In the genomic region with DNA sequence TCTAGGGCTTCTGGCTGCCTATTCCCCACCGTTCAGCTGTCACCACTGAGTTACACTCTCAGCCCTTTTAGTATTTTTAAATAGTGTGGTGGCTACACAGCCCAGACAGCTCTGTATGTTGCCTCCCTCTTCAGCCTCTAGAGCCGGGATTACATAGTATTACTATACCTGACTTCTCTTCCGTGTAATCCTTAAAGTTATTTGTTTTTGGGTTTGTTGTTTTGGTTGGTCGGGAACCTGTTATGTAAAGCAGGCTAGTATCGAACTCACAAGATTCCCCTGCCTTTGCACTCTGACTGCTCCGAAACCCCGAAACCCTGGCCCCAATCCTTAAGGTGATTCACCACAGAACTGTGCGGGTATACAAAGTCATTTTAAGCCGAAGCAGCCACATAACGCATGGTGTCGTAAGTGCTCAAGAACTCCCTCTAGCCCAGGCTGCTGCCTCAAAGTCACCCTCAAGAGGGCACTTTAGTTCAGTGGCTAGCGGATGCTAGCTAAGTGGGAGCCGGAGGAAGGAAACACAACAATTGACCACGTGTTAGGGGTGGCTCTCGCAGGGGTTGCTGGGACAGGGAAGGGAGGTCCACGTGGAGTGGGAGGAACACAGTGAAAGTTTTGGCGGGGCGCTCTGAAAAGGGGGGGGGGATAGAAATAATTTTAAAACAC, we compare ENCODE assay signal across 8 mouse cellular contexts. TPM values are rescaled to one million over a fixed set of nuclear protein-coding genes. Genes with fewer than 3 reads are reported as not detected.
A peak's percentile ranks its signal among the peaks of the same experiment; 100 is the strongest.
DNase-seq lines count a peak whose midpoint lies in the region; ATAC-seq lines count a peak whose summit lies in the region.

No protein-coding gene starts in this region.

- no peaks in the 10 kb centered on the region for H3K27me3 ChIP-seq in intestine, embryonic 15.5 days (replicated peaks)
- no peaks in the 10 kb centered on the region for H3K27me3 ChIP-seq in limb, embryonic 12.5 days
- no peaks in the 10 kb centered on the region for H3K27me3 ChIP-seq in midbrain, embryonic 13.5 days

- peak; percentile 82 for ATAC-seq in intestine, embryonic 15.5 days
- ATAC-seq in limb, embryonic 12.5 days (ENCODE audit: insufficient number of reproducible peaks, insufficient read depth, low FRiP score, low TSS enrichment, low read depth): peak; percentile 82
- peak; percentile 88 for ATAC-seq in midbrain, embryonic 13.5 days

- H3K4me3 ChIP-seq in intestine, embryonic 15.5 days (replicated peaks): peak overlapping the region; percentile 42
- H3K4me3 ChIP-seq in limb, embryonic 12.5 days (replicated peaks): peak overlapping the region; percentile 53
- H3K4me3 ChIP-seq in midbrain, embryonic 13.5 days (replicated peaks): peak overlapping the region; percentile 45

- H3K4me1 ChIP-seq in intestine, embryonic 15.5 days (replicated peaks): peaks cover 51% of the 10 kb centered on the region
- H3K4me1 ChIP-seq in limb, embryonic 12.5 days (replicated peaks): peaks cover 46% of the 10 kb centered on the region
- peaks cover 59% of the 10 kb centered on the region for H3K4me1 ChIP-seq in midbrain, embryonic 13.5 days (replicated peaks)

- H3K9ac ChIP-seq in intestine, embryonic 15.5 days: peak overlapping the region; percentile 51
- H3K9ac ChIP-seq in limb, embryonic 12.5 days (replicated peaks): peak overlapping the region; percentile 53
- no peak overlapping the region; the same call in 1 of the 2 replicates for H3K9ac ChIP-seq in midbrain, embryonic 13.5 days (replicated peaks)

- peak; percentile 86 for DNase-seq in 3134 (ENCODE audit: extremely low read depth, insufficient read length, low spot score)
- peak; percentile 76 to 79 for DNase-seq in adrenal gland, adult 18-20 months (ENCODE audit: low spot score in 2 of 2)
- DNase-seq in embryo, embryonic 11 days: peak; percentile 94
- DNase-seq in gastrocnemius, postnatal 25 days: peak; percentile 91
- DNase-seq in spleen, adult 18-20 months: peak; percentile 80 to 83

- H3K27ac ChIP-seq in intestine, embryonic 15.5 days: peak overlapping the region; percentile 81
- H3K27ac ChIP-seq in limb, embryonic 12.5 days: peak overlapping the region; percentile 78
- peak overlapping the region; percentile 40 for H3K27ac ChIP-seq in midbrain, embryonic 13.5 days

- H3K4me2 ChIP-seq in intestine, embryonic 15.5 days (replicated peaks): peak overlapping the region; percentile 79
- peak overlapping the region; percentile 93 for H3K4me2 ChIP-seq in limb, embryonic 12.5 days
- peak overlapping the region; percentile 89 for H3K4me2 ChIP-seq in midbrain, embryonic 13.5 days (replicated peaks)

- H3K9me3 ChIP-seq in intestine, embryonic 15.5 days: no peaks in the 10 kb centered on the region
- H3K9me3 ChIP-seq in limb, embryonic 12.5 days: no peaks in the 10 kb centered on the region
- no peaks in the 10 kb centered on the region for H3K9me3 ChIP-seq in midbrain, embryonic 13.5 days

- H3K36me3 ChIP-seq in intestine, embryonic 15.5 days: no peaks in the 10 kb centered on the region
- H3K36me3 ChIP-seq in limb, embryonic 12.5 days: no peaks in the 10 kb centered on the region
- H3K36me3 ChIP-seq in midbrain, embryonic 13.5 days: no peaks in the 10 kb centered on the region

- 10% methylated on average over 17 of the region's 18 CpGs for WGBS in intestine, embryonic 15.5 days
- 13% methylated on average over 18 of the region's 18 CpGs for WGBS in limb, embryonic 12.5 days
- 11% methylated on average over 18 of the region's 18 CpGs for WGBS in midbrain, embryonic 13.5 days

RNA-seq across cellular contexts. Expression of a gene that starts 6.6 kb away (rescaled TPM):
- 10 to 100 TPM; 82.3 to 97.4 TPM for total RNA-seq in adrenal gland, adult 18-20 months (2021)
- total RNA-seq in gastrocnemius, postnatal 25 days (2021): 10 to 100 TPM; 51.3 to 63.6 TPM
- 18.9 and 19.7 TPM in 2 replicates for polyA plus RNA-seq in intestine, embryonic 15.5 days (2015; fragmentation: Nextera tagmentation; extraction: Ambion mirVana)
- polyA plus RNA-seq in limb, embryonic 12.5 days (2016; fragmentation: Nextera tagmentation; extraction: Ambion mirVana): 32.7 and 35.3 TPM in 2 replicates
- polyA plus RNA-seq in midbrain, embryonic 13.5 days (2015; fragmentation: Nextera tagmentation; extraction: Ambion mirVana): 34.2 and 34.5 TPM in 2 replicates

RNA-seq across cellular contexts. Expression of a gene that starts 13.6 kb away (rescaled TPM):
- total RNA-seq in adrenal gland, adult 18-20 months (2021): 100 to 1,000 TPM; 226 to 232 TPM
- 100 to 1,000 TPM in 1 of 2 experiments, 10 to 100 TPM in 1; 98.0 to 119 TPM for total RNA-seq in gastrocnemius, postnatal 25 days (2021)
- polyA plus RNA-seq in intestine, embryonic 15.5 days (2015; fragmentation: Nextera tagmentation; extraction: Ambion mirVana): 2.6 and 2.7 TPM in 2 replicates
- 0.79 and 1.0 TPM in 2 replicates for polyA plus RNA-seq in limb, embryonic 12.5 days (2016; fragmentation: Nextera tagmentation; extraction: Ambion mirVana)
- 1.2 and 1.9 TPM in 2 replicates for polyA plus RNA-seq in midbrain, embryonic 13.5 days (2015; fragmentation: Nextera tagmentation; extraction: Ambion mirVana)

RNA-seq across cellular contexts. Expression of a gene that starts 16.0 kb away (rescaled TPM):
- 10 to 100 TPM; 36.8 to 41.9 TPM for total RNA-seq in adrenal gland, adult 18-20 months (2021)
- total RNA-seq in gastrocnemius, postnatal 25 days (2021): 10 to 100 TPM; 13.9 to 15.0 TPM
- 28.2 and 29.8 TPM in 2 replicates for polyA plus RNA-seq in intestine, embryonic 15.5 days (2015; fragmentation: Nextera tagmentation; extraction: Ambion mirVana)
- 48.1 and 54.1 TPM in 2 replicates for polyA plus RNA-seq in limb, embryonic 12.5 days (2016; fragmentation: Nextera tagmentation; extraction: Ambion mirVana)
- polyA plus RNA-seq in midbrain, embryonic 13.5 days (2015; fragmentation: Nextera tagmentation; extraction: Ambion mirVana): 52.6 and 57.6 TPM in 2 replicates

RNA-seq across cellular contexts. Expression of a gene that starts 47.9 kb away (rescaled TPM):
- under 1 TPM; 0.36 to 0.58 TPM for total RNA-seq in adrenal gland, adult 18-20 months (2021)
- total RNA-seq in gastrocnemius, postnatal 25 days (2021): under 1 TPM; 0.23 to 0.40 TPM
- 1.1 and 1.2 TPM in 2 replicates for polyA plus RNA-seq in intestine, embryonic 15.5 days (2015; fragmentation: Nextera tagmentation; extraction: Ambion mirVana)
- 2.5 and 3.3 TPM in 2 replicates for polyA plus RNA-seq in limb, embryonic 12.5 days (2016; fragmentation: Nextera tagmentation; extraction: Ambion mirVana)
- 4.7 and 5.8 TPM in 2 replicates for polyA plus RNA-seq in midbrain, embryonic 13.5 days (2015; fragmentation: Nextera tagmentation; extraction: Ambion mirVana)

RNA-seq across cellular contexts. Expression of a gene that starts 48.2 kb away (rescaled TPM):
- 10 to 100 TPM; 90.2 to 91.0 TPM for total RNA-seq in adrenal gland, adult 18-20 months (2021)
- total RNA-seq in gastrocnemius, postnatal 25 days (2021): 10 to 100 TPM; 75.4 to 89.1 TPM
- 42.7 and 45.5 TPM in 2 replicates for polyA plus RNA-seq in intestine, embryonic 15.5 days (2015; fragmentation: Nextera tagmentation; extraction: Ambion mirVana)
- polyA plus RNA-seq in limb, embryonic 12.5 days (2016; fragmentation: Nextera tagmentation; extraction: Ambion mirVana): 22.3 and 24.9 TPM in 2 replicates
- polyA plus RNA-seq in midbrain, embryonic 13.5 days (2015; fragmentation: Nextera tagmentation; extraction: Ambion mirVana): 99.6 and 106 TPM in 2 replicates

Comparison
In these comparisons a context has a peak if more than half of its experiments do, and no peak if none do; other contexts are left out.
1. Peak in every context shown above with its lines: DNase-seq, ATAC-seq, H3K4me3 ChIP-seq and H3K27ac ChIP-seq.